Mouse (Mus musculus) myocyte (in vitro differentiated cells): ENCODE data around the gene Mpc2. TPM values are rescaled to one million over a fixed set of nuclear protein-coding genes. Genes with fewer than 3 reads are reported as not detected.

Experiments used
- H3K27me3 ChIP-seq: one replicate; pipeline ENCODE4 v1.6.1; 2011; ENCODE audit not compliant: control insufficient read depth, insufficient read depth, insufficient read length
- H3K36me3 ChIP-seq: one replicate; pipeline ENCODE4 v1.6.1; 2011; ENCODE audit not compliant: control insufficient read depth, insufficient read depth
- H3K4me2 ChIP-seq: one replicate; pipeline ENCODE4 v1.6.1; 2011; ENCODE audit warnings: low read depth, control low read depth
- H3K4me3 ChIP-seq: one replicate; pipeline ENCODE4 v1.5.1; 2011; ENCODE audit warnings: mild to moderate bottlenecking, control low read depth, moderate library complexity
- H3K79me2 ChIP-seq: one replicate; pipeline ENCODE4 v1.6.1; 2011; ENCODE audit not compliant: control insufficient read depth, insufficient read depth
- H3ac ChIP-seq: one replicate; pipeline ENCODE4 v1.6.1; 2011; ENCODE audit not compliant: control insufficient read depth, insufficient read length
- CEBPB ChIP-seq: IDR thresholded peaks from 2 replicates; pipeline ENCODE4 v1.6.1; 2011; ENCODE audit warnings: mild to moderate bottlenecking, moderate library complexity; ENCODE audit not compliant: poor library complexity, insufficient read depth, severe bottlenecking
- E2F4 ChIP-seq: IDR thresholded peaks from one replicate; pipeline ENCODE4 v1.6.1; 2011; ENCODE audit warnings: mild to moderate bottlenecking, control low read depth, moderate library complexity; ENCODE audit not compliant: insufficient read depth
- MAX ChIP-seq: IDR thresholded peaks from one replicate; pipeline ENCODE4 v1.6.1; 2011; ENCODE audit warnings: low read depth, mild to moderate bottlenecking, control low read depth
- MYOD1 ChIP-seq, 3 experiments: IDR thresholded peaks; one replicate each; pipeline ENCODE4 v1.6.1; 2011; ENCODE audit warnings: control low read depth in 2 of 3, low read depth in 2 of 3, mild to moderate bottlenecking in 2 of 3, moderate library complexity in 1 of 3; ENCODE audit not compliant: insufficient read length in 2 of 3, control insufficient read depth in 1 of 3
- MYOG ChIP-seq, 3 experiments: IDR thresholded peaks; one replicate each; pipeline ENCODE4 v1.6.1; 2011; ENCODE audit warnings: control low read depth in 2 of 3, low read depth in 2 of 3, mild to moderate bottlenecking in 2 of 3; ENCODE audit not compliant: insufficient read length in 2 of 3, control insufficient read depth in 1 of 3, insufficient read depth in 1 of 3
- POLR2A ChIP-seq: IDR thresholded peaks from one replicate; pipeline ENCODE4 v1.6.1; 2011; ENCODE audit warnings: low read depth, mild to moderate bottlenecking, control low read depth, moderate library complexity; ENCODE audit not compliant: insufficient read length
- POLR2AphosphoS2 ChIP-seq: IDR thresholded peaks from one replicate; pipeline ENCODE4 v1.6.1; 2011; ENCODE audit warnings: low read depth, control low read depth; ENCODE audit not compliant: insufficient read length
- REST ChIP-seq: IDR thresholded peaks from one replicate; pipeline ENCODE4 v1.6.1; 2011; ENCODE audit warnings: mild to moderate bottlenecking, control low read depth, moderate library complexity; ENCODE audit not compliant: insufficient read depth, insufficient read length
- SRF ChIP-seq: IDR thresholded peaks from one replicate; pipeline ENCODE4 v1.6.1; 2011; ENCODE audit warnings: low read depth; ENCODE audit not compliant: control insufficient read depth, insufficient read length
- TCF12 ChIP-seq: IDR thresholded peaks from one replicate; pipeline ENCODE4 v1.6.1; 2011; ENCODE audit warnings: mild to moderate bottlenecking, control low read depth; ENCODE audit not compliant: poor library complexity, insufficient read depth, severe bottlenecking
- TCF3 ChIP-seq: IDR thresholded peaks from one replicate; pipeline ENCODE4 v1.6.1; 2011; ENCODE audit warnings: low read depth, control low read depth; ENCODE audit not compliant: insufficient read length
- USF1 ChIP-seq: IDR thresholded peaks from one replicate; pipeline ENCODE4 v1.6.1; 2011; ENCODE audit warnings: low read depth, mild to moderate bottlenecking, control low read depth, moderate library complexity
- polyA plus RNA-seq: library from polyadenylated mRNA; unstranded; fragments of >200 nt; fragmentation: generic; extraction: Trizol; gene quantifications from one replicate; pipeline ENCODE4 v1.2.1, GENCODE M21; 2012; ENCODE audit warnings: missing spikeins

Mpc2 gene
- polyA plus RNA-seq, 1 experiment = 85.0 TPM

- H3K27me3 ChIP-seq = no peaks in the 10 kb centered on the region
- H3ac ChIP-seq = peak overlapping the region; percentile 92
- H3K36me3 ChIP-seq = no peaks in the 10 kb centered on the region
- H3K4me2 ChIP-seq = peak overlapping the region; percentile 92
- TF ChIP-seq MYOG (IDR thresholded peaks at IDR 0.05; ENCODE audit: control insufficient read depth in 1 of 3, insufficient read depth in 1 of 3, insufficient read length in 2 of 3, low read depth in 2 of 3) = peak; percentile 39 to 90 (median 84)
- TF ChIP-seq POLR2A = peak; percentile 98
- no peak for TF ChIP-seq TCF12
- peak; percentile 98 for TF ChIP-seq CEBPB
- TF ChIP-seq MYOD1 (IDR thresholded peaks at IDR 0.05; ENCODE audit: control insufficient read depth in 1 of 3, insufficient read length in 2 of 3, low read depth in 2 of 3) = peak in 2 of 3 experiments; percentile 90 to 92
- no peak for TF ChIP-seq REST
- peak; percentile 89 for TF ChIP-seq POLR2AphosphoS2
- peak; percentile 33 for TF ChIP-seq TCF3
- peak; percentile 65 for TF ChIP-seq SRF
- TF ChIP-seq MAX = no peak
- TF ChIP-seq USF1 = no peak
- TF ChIP-seq E2F4 = no peak
- H3K4me3 ChIP-seq = peak overlapping the region; percentile 81
- H3K79me2 ChIP-seq = peaks cover 28% of the 10 kb centered on the region
Measured at GRCm38 (mm10) chr1:165460801-165461377, 452 bp downstream of the Mpc2 start.

- H3K36me3 ChIP-seq = no peaks in the 10 kb centered on the region
- H3K27me3 ChIP-seq = no peaks in the 10 kb centered on the region
- H3ac ChIP-seq = peak overlapping the region; percentile 92
- H3K4me2 ChIP-seq = peak overlapping the region; percentile 92
- H3K4me3 ChIP-seq = peak overlapping the region; percentile 81
- TF ChIP-seq MYOG (IDR thresholded peaks at IDR 0.05; ENCODE audit: control insufficient read depth in 1 of 3, insufficient read depth in 1 of 3, insufficient read length in 2 of 3, low read depth in 2 of 3) (no peak), SRF (no peak)
- H3K79me2 ChIP-seq = peaks cover 33% of the 10 kb centered on the region
Measured at GRCm38 (mm10) chr1:165461681-165462080, 1.2 kb downstream of the Mpc2 start.

- Histone ChIP-seq H3ac (no peak overlapping the region), H3K79me2 (peaks cover 30% of the 10 kb centered on the region), H3K36me3 (no peaks in the 10 kb centered on the region), H3K27me3 (no peaks in the 10 kb centered on the region), H3K4me3 (no peak overlapping the region), H3K4me2 (peak overlapping the region; percentile 30)
- TF ChIP-seq TCF3 = no peak
- no peak for TF ChIP-seq MAX
- TF ChIP-seq REST = no peak
- no peak for TF ChIP-seq MYOD1 (IDR thresholded peaks at IDR 0.05; ENCODE audit: control insufficient read depth in 1 of 3, insufficient read length in 2 of 3, low read depth in 2 of 3)
- no peak for TF ChIP-seq POLR2AphosphoS2
- TF ChIP-seq POLR2A = no peak
- no peak for TF ChIP-seq SRF
- no peak for TF ChIP-seq USF1
Measured at GRCm38 (mm10) chr1:165462861-165463260, 2.4 kb downstream of the Mpc2 start.

GRCm38 (mm10) chr1:165464574-165464973 is 4.1 kb downstream of the Mpc2 start:
- H3K4me3 ChIP-seq = no peak overlapping the region
- no peaks in the 10 kb centered on the region for H3K36me3 ChIP-seq
- peaks cover 13% of the 10 kb centered on the region for H3K79me2 ChIP-seq
- no peak overlapping the region for H3K4me2 ChIP-seq
- no peak overlapping the region for H3ac ChIP-seq
- TF ChIP-seq SRF (no peak), MYOD1 (IDR thresholded peaks at IDR 0.05; ENCODE audit: control insufficient read depth in 1 of 3, insufficient read length in 2 of 3, low read depth in 2 of 3) (no peak), MYOG (IDR thresholded peaks at IDR 0.05; ENCODE audit: control insufficient read depth in 1 of 3, insufficient read depth in 1 of 3, insufficient read length in 2 of 3, low read depth in 2 of 3) (no peak), USF1 (no peak), MAX (no peak), E2F4 (no peak), TCF3 (no peak), POLR2A (no peak), POLR2AphosphoS2 (no peak), REST (no peak)
- H3K27me3 ChIP-seq = no peaks in the 10 kb centered on the region

GRCm38 (mm10) chr1:165468971-165469370 is 8.5 kb downstream of the Mpc2 start:
- no peak for TF ChIP-seq MYOD1 (IDR thresholded peaks at IDR 0.05; ENCODE audit: control insufficient read depth in 1 of 3, insufficient read length in 2 of 3, low read depth in 2 of 3)
- TF ChIP-seq MAX = no peak
- no peak for TF ChIP-seq MYOG (IDR thresholded peaks at IDR 0.05; ENCODE audit: control insufficient read depth in 1 of 3, insufficient read depth in 1 of 3, insufficient read length in 2 of 3, low read depth in 2 of 3)
- no peak for TF ChIP-seq POLR2AphosphoS2
- no peak for TF ChIP-seq TCF12
- no peak for TF ChIP-seq USF1
- no peak for TF ChIP-seq CEBPB
- no peak for TF ChIP-seq SRF
- H3K36me3 ChIP-seq = no peaks in the 10 kb centered on the region
- H3K79me2 ChIP-seq = peaks cover 6% of the 10 kb centered on the region
- H3K4me3 ChIP-seq = no peak overlapping the region
- no peaks in the 10 kb centered on the region for H3K27me3 ChIP-seq
- no peak overlapping the region for H3K4me2 ChIP-seq
- H3ac ChIP-seq = no peak overlapping the region
